Mouse (Mus musculus): ENCODE measurements around the gene Cab39l.

Gene Cab39l

GRCm38 (mm10) chr14:59506139-59506538, 65.4 kb downstream of the Cab39l start:
- no peak for DNase-seq

GRCm38 (mm10) chr14:59513922-59514444, 73.2 kb downstream of the Cab39l start:
- no peak for DNase-seq

GRCm38 (mm10) chr14:59525843-59526242, 85.1 kb downstream of the Cab39l start:
- no peak for DNase-seq

- no peak for DNase-seq
These were observed 90.0 kb downstream of the Cab39l start for GRCm38 (mm10) chr14:59530801-59531200.

- no peak for DNase-seq
These were observed 92.2 kb downstream of the Cab39l start for GRCm38 (mm10) chr14:59532986-59533385.

GRCm38 (mm10) chr14:59533908-59534307, 93.1 kb downstream of the Cab39l start:
- DNase-seq: no peak

GRCm38 (mm10) chr14:59537829-59538432, 97.2 kb downstream of the Cab39l start:
- no peak for DNase-seq

- no peak for DNase-seq
These were observed 99.5 kb downstream of the Cab39l start for GRCm38 (mm10) chr14:59540230-59540629.

GRCm38 (mm10) chr14:59540761-59541160, 100.0 kb downstream of the Cab39l start:
- no peak for DNase-seq

GRCm38 (mm10) chr14:59543158-59543826, 102.5 kb downstream of the Cab39l start:
- DNase-seq: no peak

GRCm38 (mm10) chr14:59543956-59544355, 103.2 kb downstream of the Cab39l start:
- DNase-seq: no peak

GRCm38 (mm10) chr14:59546162-59546880, 105.5 kb downstream of the Cab39l start:
- DNase-seq: no peak

GRCm38 (mm10) chr14:59547530-59547929, 106.8 kb downstream of the Cab39l start:
- DNase-seq: no peak

GRCm38 (mm10) chr14:59548532-59548931, 107.8 kb downstream of the Cab39l start:
- DNase-seq: no peak

GRCm38 (mm10) chr14:59549106-59549505, 108.3 kb downstream of the Cab39l start:
- DNase-seq: peak; percentile 29 to 40

GRCm38 (mm10) chr14:59550841-59551240, 110.1 kb downstream of the Cab39l start:
- DNase-seq: no peak

GRCm38 (mm10) chr14:59551956-59552355, 111.2 kb downstream of the Cab39l start:
- no peak for DNase-seq

- no peak for DNase-seq
These were observed 113.3 kb downstream of the Cab39l start for GRCm38 (mm10) chr14:59554025-59554424.

GRCm38 (mm10) chr14:59555018-59555417, 114.2 kb downstream of the Cab39l start:
- no peak for DNase-seq

- peak; percentile 82 to 87 for DNase-seq
These were observed 115.3 kb downstream of the Cab39l start for GRCm38 (mm10) chr14:59555928-59556531.

GRCm38 (mm10) chr14:59557071-59557470, 116.3 kb downstream of the Cab39l start:
- no peak for DNase-seq

- no peak for DNase-seq
These were observed 117.1 kb downstream of the Cab39l start for GRCm38 (mm10) chr14:59557886-59558285.

GRCm38 (mm10) chr14:59566756-59567155, 126.0 kb downstream of the Cab39l start:
- no peak for DNase-seq
